Mouse (Mus musculus): ENCODE results near the gene Serping1.

DNA sequence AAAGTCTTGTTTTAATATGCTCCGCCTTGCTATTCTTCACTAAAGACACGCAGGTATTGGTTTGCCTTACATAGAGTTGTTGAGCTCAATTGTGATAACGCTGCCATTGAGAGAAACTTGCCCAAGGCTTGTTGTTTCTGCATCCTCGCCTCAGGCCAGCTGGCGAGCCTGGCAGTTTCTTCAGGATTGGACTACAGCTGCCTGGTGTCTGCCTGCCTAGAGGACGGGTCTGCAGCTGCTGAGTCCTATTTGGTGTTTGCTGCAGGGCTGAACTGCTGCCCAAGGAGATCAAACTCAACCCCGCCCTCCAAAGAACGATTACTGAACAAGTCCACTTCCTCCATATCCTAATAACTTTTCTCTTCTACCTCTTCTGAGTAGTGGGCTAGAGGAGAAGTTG lies 14.5 kb downstream of the Serping1 start:
- TF ChIP-seq CTCF (IDR thresholded peaks at IDR 0.05; ENCODE audit: extremely low read depth, insufficient read depth, insufficient read length, insufficient replicate concordance), result no peak
- no peak for TF ChIP-seq POLR2A (IDR thresholded peaks at IDR 0.05; ENCODE audit: low read depth, low read length)
